Mouse (Mus musculus): ENCODE results near the gene Gtf2f2.

- TF ChIP-seq POLR2A (IDR thresholded peaks at IDR 0.05; ENCODE audit: low read depth, low read length) (no peak), CTCF (conservative IDR thresholded peaks at IDR 0.05 in 1 of 2, IDR thresholded peaks at IDR 0.05 in 1 of 2; ENCODE audit: low read depth in 2 of 2, low read length in 2 of 2) (no peak), EP300 (IDR thresholded peaks at IDR 0.05; ENCODE audit: low read length) (no peak), UBTF (IDR thresholded peaks at IDR 0.05; ENCODE audit: low read depth, low read length) (no peak), NELFE (IDR thresholded peaks at IDR 0.05; ENCODE audit: low read depth, low read length) (no peak), POLR2AphosphoS2 (IDR thresholded peaks at IDR 0.05; ENCODE audit: low read depth, low read length) (no peak), GABPA (IDR thresholded peaks at IDR 0.05; ENCODE audit: insufficient replicate concordance, low read depth, low read length) (no peak), MAFK (IDR thresholded peaks at IDR 0.05; ENCODE audit: insufficient replicate concordance, low read length) (no peak)
Measured at GRCm38 (mm10) chr14:76009185-76009584, 1.5 kb downstream of the Gtf2f2 start.
